Mouse (Mus musculus): ENCODE results near the gene Nobox.

DNA sequence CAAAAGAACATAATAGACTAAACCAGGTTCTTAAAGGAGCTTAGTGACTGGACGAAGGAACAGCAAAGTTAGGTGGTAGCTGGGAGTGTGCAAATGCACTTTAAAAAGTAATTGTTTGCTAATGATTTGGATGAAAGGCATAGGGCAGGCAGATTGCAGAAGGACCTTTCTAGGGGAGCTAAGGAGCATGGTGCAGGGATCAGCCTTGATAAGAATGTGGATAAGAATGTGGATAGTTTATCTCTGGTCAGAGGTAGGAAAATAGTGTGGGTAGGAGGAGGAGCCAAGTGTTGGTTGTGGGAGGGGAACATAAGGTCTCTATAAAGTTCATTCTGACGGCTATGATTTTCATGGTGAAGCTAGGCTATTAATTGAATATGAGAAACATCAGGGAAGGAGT lies 29.4 kb upstream of the Nobox start:
- TF ChIP-seq CTCF (IDR thresholded peaks at IDR 0.05; ENCODE audit: control insufficient read depth, insufficient read depth, low read length) (no peak), POLR2A (IDR thresholded peaks at IDR 0.05; ENCODE audit: borderline replicate concordance, control insufficient read depth, low read depth, low read length) (no peak)
